Mouse (Mus musculus): ENCODE data around the gene Cd22. TPM values are rescaled to one million over a fixed set of nuclear protein-coding genes. Genes with fewer than 3 reads are reported as not detected.
"Not testable (repeated sequence)": the region's sequence is repeated elsewhere in the genome, so short reads cannot be mapped to it uniquely, and the experiment has no call there.

Cd22 gene
- polyA plus RNA-seq, 1 experiment: not detected

- peaks cover 2% of the 10 kb centered on the region; the same call in 1 of the 2 replicates for H3K9me3 ChIP-seq (replicated peaks; ENCODE audit: control insufficient read depth, insufficient read depth, low read length, poor library complexity, severe bottlenecking)
- no peaks in the 10 kb centered on the region for H3K36me3 ChIP-seq (ENCODE audit: control insufficient read depth, insufficient read depth, low read length, poor library complexity, severe bottlenecking)
- H3K27ac ChIP-seq (ENCODE audit: insufficient read depth, low read length): no peak overlapping the region
- TF ChIP-seq EP300 (IDR thresholded peaks at IDR 0.05; ENCODE audit: insufficient read depth, low read depth, low read length) (no peak), POLR2A (IDR thresholded peaks at IDR 0.05; ENCODE audit: insufficient read depth, low read length) (no peak), CTCF (IDR thresholded peaks at IDR 0.05; ENCODE audit: low read depth, low read length) (no peak)
- no peak overlapping the region for H3K9ac ChIP-seq (ENCODE audit: low read depth, poor library complexity, severe bottlenecking)
- H3K27me3 ChIP-seq (ENCODE audit: control insufficient read depth, insufficient read depth, low read length, poor library complexity, severe bottlenecking): no peaks in the 10 kb centered on the region
- H3K4me1 ChIP-seq (ENCODE audit: control insufficient read depth, insufficient read depth, low read length): no peaks in the 10 kb centered on the region
- H3K4me3 ChIP-seq (ENCODE audit: low read depth, low read length): no peak overlapping the region
Measured at GRCm38 (mm10) chr7:30840306-30840705, 39.8 kb downstream of the Cd22 start.

- H3K4me1 ChIP-seq (ENCODE audit: control insufficient read depth, insufficient read depth, low read length): no peaks in the 10 kb centered on the region
- TF ChIP-seq CTCF (IDR thresholded peaks at IDR 0.05; ENCODE audit: low read depth, low read length) (no peak), EP300 (IDR thresholded peaks at IDR 0.05; ENCODE audit: insufficient read depth, low read depth, low read length) (no peak), POLR2A (IDR thresholded peaks at IDR 0.05; ENCODE audit: insufficient read depth, low read length) (no peak)
- H3K36me3 ChIP-seq (ENCODE audit: control insufficient read depth, insufficient read depth, low read length, poor library complexity, severe bottlenecking): no peaks in the 10 kb centered on the region
- H3K27ac ChIP-seq (ENCODE audit: insufficient read depth, low read length): no peak overlapping the region
- peaks cover 4% of the 10 kb centered on the region; the same call in 1 of the 2 replicates for H3K9me3 ChIP-seq (replicated peaks; ENCODE audit: control insufficient read depth, insufficient read depth, low read length, poor library complexity, severe bottlenecking)
- no peak overlapping the region for H3K4me3 ChIP-seq (ENCODE audit: low read depth, low read length)
- no peaks in the 10 kb centered on the region for H3K27me3 ChIP-seq (ENCODE audit: control insufficient read depth, insufficient read depth, low read length, poor library complexity, severe bottlenecking)
- H3K9ac ChIP-seq (ENCODE audit: low read depth, poor library complexity, severe bottlenecking): no peak overlapping the region
Measured at GRCm38 (mm10) chr7:30837277-30837676, 42.9 kb downstream of the Cd22 start.

- H3K27ac ChIP-seq (ENCODE audit: insufficient read depth, low read length); H3K27me3 ChIP-seq (ENCODE audit: control insufficient read depth, insufficient read depth, low read length, poor library complexity, severe bottlenecking); H3K36me3 ChIP-seq (ENCODE audit: control insufficient read depth, insufficient read depth, low read length, poor library complexity, severe bottlenecking); H3K9me3 ChIP-seq (replicated peaks; ENCODE audit: control insufficient read depth, insufficient read depth, low read length, poor library complexity, severe bottlenecking); H3K4me1 ChIP-seq (ENCODE audit: control insufficient read depth, insufficient read depth, low read length): not testable (repeated sequence)
- peak overlapping the region; percentile 53 for H3K9ac ChIP-seq (ENCODE audit: low read depth, poor library complexity, severe bottlenecking)
- H3K4me3 ChIP-seq (ENCODE audit: low read depth, low read length): peak overlapping the region; percentile 50
Measured at GRCm38 (mm10) chr7:30832684-30833083, 47.5 kb downstream of the Cd22 start.

- H3K27ac ChIP-seq (ENCODE audit: insufficient read depth, low read length): no peak overlapping the region
- H3K4me1 ChIP-seq (ENCODE audit: control insufficient read depth, insufficient read depth, low read length): peaks cover 4% of the 10 kb centered on the region
- H3K4me3 ChIP-seq (ENCODE audit: low read depth, low read length): peak overlapping the region; percentile 33
- H3K36me3 ChIP-seq (ENCODE audit: control insufficient read depth, insufficient read depth, low read length, poor library complexity, severe bottlenecking): no peaks in the 10 kb centered on the region
- peak overlapping the region; percentile 53 for H3K9ac ChIP-seq (ENCODE audit: low read depth, poor library complexity, severe bottlenecking)
- peaks cover 7% of the 10 kb centered on the region for H3K9me3 ChIP-seq (replicated peaks; ENCODE audit: control insufficient read depth, insufficient read depth, low read length, poor library complexity, severe bottlenecking)
- TF ChIP-seq POLR2A (IDR thresholded peaks at IDR 0.05; ENCODE audit: insufficient read depth, low read length) (no peak), CTCF (IDR thresholded peaks at IDR 0.05; ENCODE audit: low read depth, low read length) (no peak), EP300 (IDR thresholded peaks at IDR 0.05; ENCODE audit: insufficient read depth, low read depth, low read length) (no peak)
- H3K27me3 ChIP-seq (ENCODE audit: control insufficient read depth, insufficient read depth, low read length, poor library complexity, severe bottlenecking): no peaks in the 10 kb centered on the region
Measured at GRCm38 (mm10) chr7:30832261-30832660, 47.9 kb downstream of the Cd22 start.

- Histone ChIP-seq H3K27me3 (ENCODE audit: control insufficient read depth, insufficient read depth, low read length, poor library complexity, severe bottlenecking) (no peaks in the 10 kb centered on the region), H3K36me3 (ENCODE audit: control insufficient read depth, insufficient read depth, low read length, poor library complexity, severe bottlenecking) (no peaks in the 10 kb centered on the region), H3K9ac (ENCODE audit: low read depth, poor library complexity, severe bottlenecking) (no peak overlapping the region), H3K27ac (ENCODE audit: insufficient read depth, low read length) (peak overlapping the region; percentile 89), H3K4me1 (ENCODE audit: control insufficient read depth, insufficient read depth, low read length) (peaks cover 6% of the 10 kb centered on the region), H3K4me3 (ENCODE audit: low read depth, low read length) (no peak overlapping the region), H3K9me3 (replicated peaks; ENCODE audit: control insufficient read depth, insufficient read depth, low read length, poor library complexity, severe bottlenecking) (peaks cover 3% of the 10 kb centered on the region)
- TF ChIP-seq CTCF (IDR thresholded peaks at IDR 0.05; ENCODE audit: low read depth, low read length) (no peak), POLR2A (IDR thresholded peaks at IDR 0.05; ENCODE audit: insufficient read depth, low read length) (no peak), EP300 (IDR thresholded peaks at IDR 0.05; ENCODE audit: insufficient read depth, low read depth, low read length) (no peak)
Measured at GRCm38 (mm10) chr7:30829428-30829827, 50.7 kb downstream of the Cd22 start.

GRCm38 (mm10) chr7:30828871-30829270 is 51.3 kb downstream of the Cd22 start:
- H3K27ac ChIP-seq (ENCODE audit: insufficient read depth, low read length): peak overlapping the region; percentile 89
- not testable (repeated sequence) for H3K9me3 ChIP-seq (replicated peaks; ENCODE audit: control insufficient read depth, insufficient read depth, low read length, poor library complexity, severe bottlenecking)

More at GRCm38 (mm10) chr7:30828871-30829270, 51.3 kb downstream of the Cd22 start:
- H3K27me3 ChIP-seq (ENCODE audit: control insufficient read depth, insufficient read depth, low read length, poor library complexity, severe bottlenecking); H3K36me3 ChIP-seq (ENCODE audit: control insufficient read depth, insufficient read depth, low read length, poor library complexity, severe bottlenecking); H3K4me1 ChIP-seq (ENCODE audit: control insufficient read depth, insufficient read depth, low read length); H3K4me3 ChIP-seq (ENCODE audit: low read depth, low read length); H3K9ac ChIP-seq (ENCODE audit: low read depth, poor library complexity, severe bottlenecking): not testable (repeated sequence)

All from ES-Bruce4 (cell line).